Comparison of ENCODE assay signal across 19 mouse cellular contexts in genomic region chr3:131628931-131629330, GRCm38 (mm10).
"Had no signal": no experiment of that assay in that cellular context is flagged by ENCODE, and none has a peak within 500 bp of the region (broad histone marks: within the 10 kb centered on the region; RNA-seq: fewer than 3 reads in every experiment).

No protein-coding gene starts in this region.

- ATAC-seq: liver, postnatal 0 days; lung, postnatal 0 days; midbrain, embryonic 13.5 days; midbrain, embryonic 15.5 days had no signal

- H3K27ac ChIP-seq: lung, embryonic 15.5 days; macrophage; midbrain, embryonic 13.5 days; midbrain, embryonic 15.5 days; neural tube, embryonic 12.5 days; stomach, embryonic 15.5 days; stomach, postnatal 0 days had no signal

- H3K4me3 ChIP-seq: lung, embryonic 15.5 days; midbrain, embryonic 13.5 days; midbrain, embryonic 15.5 days; neural tube, embryonic 12.5 days; stomach, embryonic 15.5 days had no signal

- H3K9ac ChIP-seq: liver, postnatal 0 days; lung, embryonic 15.5 days; midbrain, embryonic 13.5 days; midbrain, embryonic 15.5 days; neural tube, embryonic 12.5 days; stomach, embryonic 15.5 days had no signal

- H3K36me3 ChIP-seq: midbrain, embryonic 15.5 days had no signal

- H3K9me3 ChIP-seq: lung, embryonic 15.5 days; megakaryocyte, embryonic 14.5 days; midbrain, embryonic 13.5 days; midbrain, embryonic 15.5 days; neural tube, embryonic 12.5 days; stomach, embryonic 15.5 days had no signal

- H3K4me2 ChIP-seq: lung, embryonic 15.5 days; midbrain, embryonic 11.5 days; midbrain, embryonic 13.5 days; midbrain, embryonic 15.5 days; neural tube, embryonic 12.5 days; stomach, embryonic 15.5 days had no signal

- DNase-seq: liver, postnatal 0 days; lung, adult 2 months; lung, postnatal 14 days; lung, postnatal 36 days; right cerebral cortex, postnatal 14 days; spleen, adult 18-20 months; thymus, adult 2 months; thymus, postnatal 25 days; thymus, postnatal 4 days had no signal

- H3K4me1 ChIP-seq: lung, embryonic 15.5 days; megakaryocyte, embryonic 14.5 days; midbrain, embryonic 15.5 days; neural tube, embryonic 12.5 days; stomach, embryonic 15.5 days had no signal

- H3K27me3 ChIP-seq: lung, embryonic 15.5 days; megakaryocyte, embryonic 14.5 days; midbrain, embryonic 13.5 days; midbrain, embryonic 15.5 days; neural tube, embryonic 12.5 days; stomach, embryonic 15.5 days had no signal
